Mouse (Mus musculus) forebrain, postnatal 0 days (tissue): ENCODE data around the gene Spaca7. TPM values are rescaled to one million over a fixed set of nuclear protein-coding genes. Genes with fewer than 3 reads are reported as not detected.

Experiments
- ATAC-seq: fragments of 200-750 bp; cut with Nextera tagmentation; 2 replicates; pipeline ENCODE4 v1.8.0; 2017; ENCODE audit warnings: mild to moderate bottlenecking, moderate library complexity
- DNase-seq: peaks from one replicate; pipeline ENCODE4 v3.0.0-alpha.2; 2015
- H3K27ac ChIP-seq: fragments of 300-500 bp; sonication (generic); 2 replicates; pipeline ENCODE4 v1.5.1; 2014; ENCODE audit warnings: low read depth, mild to moderate bottlenecking, antibody characterized with exemption, low read length, moderate library complexity, mixed read lengths
- H3K27me3 ChIP-seq: fragments of 300-500 bp; sonication (generic); 2 replicates; pipeline ENCODE4 v1.6.1; 2014; ENCODE audit warnings: mild to moderate bottlenecking, low read length, mixed read lengths; ENCODE audit not compliant: insufficient read depth
- H3K36me3 ChIP-seq: fragments of 300-500 bp; sonication (generic); 2 replicates; pipeline ENCODE4 v1.6.1; 2014; ENCODE audit warnings: mild to moderate bottlenecking, moderate library complexity; ENCODE audit not compliant: insufficient read depth
- H3K4me1 ChIP-seq: fragments of 300-500 bp; sonication (generic); 2 replicates; pipeline ENCODE4 v1.6.1; 2014; ENCODE audit warnings: antibody characterized with exemption; ENCODE audit not compliant: insufficient read depth
- H3K4me2 ChIP-seq: fragments of 300-500 bp; sonication (generic); 2 replicates; pipeline ENCODE4 v1.6.1; 2014; ENCODE audit warnings: low read depth, mild to moderate bottlenecking, moderate library complexity
- H3K4me3 ChIP-seq: fragments of 300-500 bp; sonication (generic); 2 replicates; pipeline ENCODE4 v1.5.1; 2014; ENCODE audit warnings: low read depth, low read length, mixed read lengths
- H3K9ac ChIP-seq: fragments of 300-500 bp; sonication (generic); 2 replicates; pipeline ENCODE4 v1.6.1; 2014; ENCODE audit warnings: mild to moderate bottlenecking
- H3K9me3 ChIP-seq: fragments of 300-500 bp; sonication (generic); 2 replicates; pipeline ENCODE4 v1.6.1; 2016; ENCODE audit warnings: low read length
- CTCF ChIP-seq: sonication (generic); IDR thresholded peaks from 2 replicates; pipeline ENCODE4 v1.5.1; 2016; ENCODE audit warnings: antibody characterized with exemption, control low read depth, low read depth
- WGBS: fragments of 180-500 bp; shearing (Covaris S2); extraction: QIAGEN DNeasy Blood & Tissue Kit; methylation state at CpG from one replicate; pipeline ENCODE4 v1.1.7; 2014; 5-methylcytosine and 5-hydroxymethylcytosine counted together
- polyA plus RNA-seq: library from polyadenylated mRNA; unstranded; fragments of >200 nt; fragmentation: Nextera tagmentation; extraction: Ambion mirVana; gene quantifications from 2 replicates; pipeline ENCODE4 v1.2.1, GENCODE M21; 2015
- total RNA-seq: library from RNA; depleted of rRNA; stranded (reverse); fragments of >200 nt; gene quantifications from 2 replicates; pipeline ENCODE4 v1.2.3, GENCODE M21; 2014; rRNA removed

The Spaca7 gene
- total RNA-seq (not detected in 2 replicates), polyA plus RNA-seq (not detected in 2 replicates)

DNA sequence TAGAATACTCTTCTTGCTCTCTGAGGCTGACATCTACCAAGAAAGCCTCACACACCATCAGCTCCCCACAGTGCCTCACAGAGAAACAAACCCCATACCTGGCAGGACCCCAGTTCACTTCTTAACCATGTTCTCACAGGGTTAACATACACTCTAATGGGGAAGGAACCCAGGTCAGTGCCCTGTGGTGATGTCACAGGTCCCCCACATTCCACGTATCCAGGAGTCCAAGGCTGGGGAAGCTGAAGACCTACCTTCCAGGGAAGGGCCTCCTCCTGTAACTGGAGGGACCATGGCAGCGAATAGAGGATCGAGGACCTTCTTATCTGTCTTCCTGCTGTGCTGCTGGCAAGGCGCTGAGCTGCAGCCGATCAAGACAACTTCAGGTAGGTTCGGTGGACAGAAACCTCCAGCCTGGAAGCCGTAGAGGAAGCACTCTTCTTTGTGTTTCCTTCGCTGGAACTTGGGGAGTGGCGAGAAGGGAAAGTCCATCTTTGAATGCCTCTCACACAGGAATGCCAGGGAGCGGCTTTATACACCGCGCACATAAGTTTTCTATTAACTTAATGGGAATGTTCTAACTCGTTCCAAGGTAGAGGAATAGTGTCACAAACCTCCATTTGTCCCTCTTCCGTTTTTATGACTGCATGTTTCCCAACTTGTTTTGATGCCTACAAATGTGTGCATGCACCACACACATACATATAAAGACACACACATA lies at the start of gene Spaca7:
Gene Spaca7 (plus strand): TSS at position 216 of the 721 bp plus-strand sequence.
- no peak for DNase-seq
- no peaks in the 10 kb centered on the region for H3K9me3 ChIP-seq
- H3K27me3 ChIP-seq: no peaks in the 10 kb centered on the region
- H3K36me3 ChIP-seq: no peaks in the 10 kb centered on the region
- no peak within 1 kb of the TSS for H3K4me2 ChIP-seq
- H3K4me1 ChIP-seq: no peaks in the 10 kb centered on the region
- TF ChIP-seq CTCF: no peak
- no peak within 1 kb of the TSS for H3K4me3 ChIP-seq
- no peak within 1 kb of the TSS for H3K27ac ChIP-seq
- no peak within 1 kb of the TSS for H3K9ac ChIP-seq
- 81% methylated on average over 14 of the region's 14 CpGs for WGBS
- ATAC-seq: no peak

DNA sequence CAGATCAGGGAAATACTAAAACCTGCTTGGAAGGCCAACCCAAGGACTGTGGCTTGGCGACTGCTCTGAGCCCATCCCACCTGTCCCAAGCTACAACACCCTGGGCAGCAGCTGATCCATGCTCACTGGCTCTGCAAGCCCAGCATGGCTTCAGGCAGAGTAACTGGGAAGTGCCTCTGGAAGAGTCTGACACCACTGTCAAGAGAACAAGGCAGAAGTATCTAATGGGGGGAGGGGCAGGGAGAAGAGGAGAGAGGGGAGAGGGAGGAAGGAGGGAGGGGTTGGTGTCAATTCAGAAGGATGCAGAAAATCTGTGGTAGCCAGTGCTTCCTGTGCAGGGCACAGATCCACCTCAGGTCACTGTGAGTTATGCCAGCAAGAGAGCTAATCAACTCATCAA lies 48.5 kb upstream of the Spaca7 start:
- no peak for ATAC-seq
- no peak for TF ChIP-seq CTCF
- Histone ChIP-seq H3K27ac (no peak overlapping the region), H3K9ac (no peak overlapping the region), H3K4me3 (no peak overlapping the region), H3K27me3 (no peaks in the 10 kb centered on the region), H3K4me2 (no peak overlapping the region), H3K4me1 (no peaks in the 10 kb centered on the region), H3K36me3 (no peaks in the 10 kb centered on the region), H3K9me3 (no peaks in the 10 kb centered on the region)
- no peak for DNase-seq
- WGBS: 29% methylated on average over 1 of the region's 1 CpGs

DNA sequence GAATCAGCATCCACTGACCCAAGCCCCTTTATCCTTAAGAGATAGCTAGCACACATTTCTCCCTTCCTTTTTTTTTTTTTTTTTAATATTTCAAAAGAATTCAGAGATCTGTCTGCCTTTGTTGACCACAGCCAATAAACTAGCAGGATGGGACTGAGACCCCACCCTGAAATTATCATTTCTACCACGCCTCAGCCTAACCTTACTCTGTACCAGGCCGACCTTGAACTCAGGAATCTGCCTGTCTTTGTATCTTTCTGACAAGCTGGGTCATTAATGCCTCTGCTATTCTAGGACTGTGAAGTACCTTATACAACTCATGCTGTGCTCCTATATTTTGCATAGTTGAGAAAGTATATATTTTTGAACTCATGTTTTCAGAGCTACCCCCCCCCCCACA lies 44.2 kb upstream of the Spaca7 start:
- ATAC-seq (no peak), DNase-seq (no peak)
- Histone ChIP-seq H3K27me3 (no peaks in the 10 kb centered on the region), H3K9me3 (no peaks in the 10 kb centered on the region), H3K36me3 (no peaks in the 10 kb centered on the region), H3K4me1 (no peaks in the 10 kb centered on the region), H3K4me3 (no peak overlapping the region), H3K27ac (no peak overlapping the region), H3K9ac (no peak overlapping the region), H3K4me2 (no peak overlapping the region)
- WGBS: 88% methylated on average over 2 of the region's 2 CpGs
- no peak for TF ChIP-seq CTCF

DNA sequence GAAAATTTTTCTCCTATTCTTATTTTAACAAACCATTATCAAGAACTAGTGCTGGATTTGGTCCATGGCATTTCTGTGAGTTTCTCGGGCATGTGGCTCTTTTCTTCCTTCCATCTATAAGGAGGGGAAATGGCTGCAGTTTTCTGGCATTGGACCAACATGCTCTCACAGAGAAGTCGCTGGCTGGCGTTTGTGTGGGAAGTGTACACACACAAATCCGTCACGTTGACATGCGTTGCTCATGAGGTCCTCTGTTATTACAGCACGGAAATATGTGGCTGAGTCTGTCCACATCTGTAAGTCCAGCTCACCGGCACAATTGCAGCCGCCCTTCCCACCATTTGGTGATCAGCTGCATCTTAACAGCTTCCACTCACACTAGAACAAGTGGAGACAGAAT lies 37.2 kb upstream of the Spaca7 start:
- H3K4me1 ChIP-seq: no peaks in the 10 kb centered on the region
- H3K27me3 ChIP-seq: no peaks in the 10 kb centered on the region
- H3K27ac ChIP-seq: no peak overlapping the region
- DNase-seq (peak; percentile 50), ATAC-seq (no peak)
- TF ChIP-seq CTCF: no peak
- H3K4me3 ChIP-seq: no peak overlapping the region
- WGBS: 35% methylated on average over 9 of the region's 9 CpGs
- no peak overlapping the region for H3K4me2 ChIP-seq
- H3K9ac ChIP-seq: no peak overlapping the region
- H3K36me3 ChIP-seq: no peaks in the 10 kb centered on the region
- H3K9me3 ChIP-seq: no peaks in the 10 kb centered on the region

DNA sequence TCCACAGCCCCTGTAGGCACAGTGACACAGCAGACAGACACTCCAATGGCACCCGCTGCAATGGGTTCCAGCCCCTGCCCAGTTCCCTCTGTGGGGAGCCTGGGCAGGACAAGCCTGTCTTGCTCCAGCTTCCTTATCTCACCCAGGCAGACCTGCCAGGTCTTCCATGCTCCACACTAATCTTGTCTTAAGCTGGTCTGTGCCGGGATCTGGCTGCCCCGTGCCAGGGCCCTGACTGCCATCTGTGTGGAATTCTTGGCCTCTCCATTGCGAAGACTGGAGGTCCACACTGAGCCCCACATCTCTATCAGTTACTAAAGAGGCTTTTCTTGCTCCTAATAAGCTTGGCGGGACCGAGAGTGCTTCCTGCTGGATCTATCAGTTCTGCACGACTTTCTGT lies 36.5 kb upstream of the Spaca7 start:
- Histone ChIP-seq H3K4me3 (no peak overlapping the region), H3K4me1 (no peaks in the 10 kb centered on the region), H3K9me3 (no peaks in the 10 kb centered on the region), H3K27me3 (no peaks in the 10 kb centered on the region), H3K4me2 (no peak overlapping the region), H3K27ac (no peak overlapping the region), H3K9ac (no peak overlapping the region), H3K36me3 (no peaks in the 10 kb centered on the region)
- ATAC-seq (no peak), DNase-seq (no peak)
- WGBS: 79% methylated on average over 7 of the region's 7 CpGs
- TF ChIP-seq CTCF: no peak

DNA sequence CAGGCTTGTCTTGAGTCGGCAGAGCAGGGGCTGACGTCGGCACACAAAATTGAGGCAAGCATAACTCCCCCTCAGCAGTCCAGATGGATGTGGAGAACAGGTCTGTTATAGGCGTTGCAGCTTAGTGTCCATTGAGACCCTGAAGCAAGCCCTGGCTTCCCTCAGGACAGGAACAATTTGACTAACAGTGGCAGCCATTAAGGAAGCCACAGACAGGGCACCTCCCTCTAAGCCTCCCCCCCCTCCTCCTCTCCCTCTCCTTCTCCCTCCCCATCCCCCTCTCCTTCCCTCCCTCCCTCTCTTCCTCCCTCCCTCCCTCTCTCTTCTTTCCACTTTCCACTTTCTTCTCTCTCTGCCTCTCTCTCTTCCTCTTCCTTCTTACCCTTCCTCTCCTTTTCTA lies 27.6 kb upstream of the Spaca7 start:
- Histone ChIP-seq H3K27ac (no peak overlapping the region), H3K4me3 (no peak overlapping the region), H3K9me3 (no peaks in the 10 kb centered on the region), H3K9ac (no peak overlapping the region), H3K36me3 (no peaks in the 10 kb centered on the region), H3K4me1 (no peaks in the 10 kb centered on the region), H3K27me3 (no peaks in the 10 kb centered on the region; the same call in 1 of the 2 replicates), H3K4me2 (no peak overlapping the region)
- no peak for TF ChIP-seq CTCF
- 43% methylated on average over 4 of the region's 4 CpGs for WGBS
- DNase-seq (no peak), ATAC-seq (no peak)

DNA sequence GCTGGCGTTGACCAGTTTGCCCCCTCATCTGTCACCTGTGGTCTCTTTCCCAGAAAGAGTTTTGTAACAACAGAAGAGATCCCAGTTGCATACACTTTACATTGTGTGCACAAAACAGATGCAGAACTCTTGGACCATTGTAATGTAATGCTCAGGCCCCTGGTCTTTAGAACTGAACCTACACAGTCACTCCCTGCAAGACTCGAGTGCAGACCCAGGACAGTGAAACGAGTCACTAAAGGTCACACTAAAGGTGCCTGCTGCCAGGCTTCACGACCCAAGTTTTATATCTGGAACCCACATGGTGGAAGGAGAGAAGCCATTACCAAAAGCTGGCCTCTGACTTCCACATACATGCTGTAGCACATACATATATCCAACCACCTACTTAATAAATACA lies 27.2 kb upstream of the Spaca7 start:
- no peak overlapping the region for H3K4me2 ChIP-seq
- H3K27ac ChIP-seq: no peak overlapping the region
- no peaks in the 10 kb centered on the region for H3K9me3 ChIP-seq
- H3K27me3 ChIP-seq: no peaks in the 10 kb centered on the region; the same call in 1 of the 2 replicates
- no peaks in the 10 kb centered on the region for H3K36me3 ChIP-seq
- no peak overlapping the region for H3K9ac ChIP-seq
- no peaks in the 10 kb centered on the region for H3K4me1 ChIP-seq
- no peak for ATAC-seq
- DNase-seq: no peak
- 72% methylated on average over 4 of the region's 4 CpGs for WGBS
- no peak overlapping the region for H3K4me3 ChIP-seq
- no peak for TF ChIP-seq CTCF
